Mouse (Mus musculus) thymus, adult 2 months (tissue): Measurements from ENCODE around the gene Prm2. TPM values are rescaled to one million over a fixed set of nuclear protein-coding genes. Genes with fewer than 3 reads are reported as not detected.

ENCODE experiments used
- DNase-seq: peaks from one replicate; pipeline ENCODE4 v3.0.0; 2021
- H3K27ac ChIP-seq: fragments of 200-500 bp; 2 replicates; pipeline ENCODE4 v1.5.1; 2012; ENCODE audit warnings: low read length, control low read depth; ENCODE audit not compliant: control insufficient read depth, insufficient read depth
- H3K27me3 ChIP-seq: fragments of 200-500 bp; 2 replicates; pipeline ENCODE4 v1.6.1; 2012; ENCODE audit warnings: mild to moderate bottlenecking, low read length, moderate library complexity, mixed read lengths; ENCODE audit not compliant: control insufficient read depth, insufficient read depth
- H3K36me3 ChIP-seq: fragments of 200-500 bp; 2 replicates; pipeline ENCODE4 v1.6.1; 2012; ENCODE audit warnings: mild to moderate bottlenecking, low read length, moderate library complexity; ENCODE audit not compliant: control insufficient read depth, insufficient read depth
- H3K4me1 ChIP-seq: fragments of 200-500 bp; replicated peaks from 2 replicates; pipeline ENCODE4 v1.6.1; 2012; ENCODE audit warnings: low read length; ENCODE audit not compliant: control insufficient read depth, insufficient read depth
- H3K4me3 ChIP-seq: fragments of 200-500 bp; 2 replicates; pipeline ENCODE4 v1.5.1; 2012; ENCODE audit warnings: mild to moderate bottlenecking, low read length, control low read depth, moderate library complexity; ENCODE audit not compliant: control insufficient read depth, insufficient read depth
- CTCF ChIP-seq: fragments of 200-500 bp; IDR thresholded peaks from 2 replicates; pipeline ENCODE4 v1.5.1; 2012; ENCODE audit warnings: mild to moderate bottlenecking, control low read depth, low read length, moderate library complexity, borderline replicate concordance; ENCODE audit not compliant: control insufficient read depth, poor library complexity, insufficient read depth; ENCODE audit errors: extremely low read depth
- POLR2A ChIP-seq: fragments of 200-500 bp; IDR thresholded peaks from 2 replicates; pipeline ENCODE4 v1.6.1; 2012; ENCODE audit warnings: mild to moderate bottlenecking, low read length, control low read depth, moderate library complexity; ENCODE audit not compliant: control insufficient read depth, poor library complexity, insufficient read depth; ENCODE audit errors: extremely low read depth
- WGBS: fragments of 180-500 bp; shearing (Covaris S2); methylation state at CpG from one replicate; pipeline ENCODE4 v1.1.7; 2018; 5-methylcytosine and 5-hydroxymethylcytosine counted together
- polyA plus RNA-seq: library from polyadenylated mRNA; depleted of rRNA; stranded (reverse); fragments of >200 nt; gene quantifications from 2 replicates; pipeline ENCODE4 v1.2.3, GENCODE M21; 2012; rRNA removed

The Prm2 gene
- polyA plus RNA-seq, 1 experiment: 7.0 TPM

- no peak for DNase-seq
- no peak for TF ChIP-seq POLR2A
- TF ChIP-seq CTCF: no peak
- Histone ChIP-seq H3K27ac (no peak overlapping the region), H3K4me1 (peaks cover 27% of the 10 kb centered on the region), H3K36me3 (no peaks in the 10 kb centered on the region), H3K27me3 (no peaks in the 10 kb centered on the region), H3K4me3 (no peak overlapping the region)
- 81% methylated on average over 5 of the region's 5 CpGs for WGBS
These were observed 33.3 kb downstream of the Prm2 start for GRCm38 (mm10) chr16:10762569-10763180.

- DNase-seq: no peak
- no peak overlapping the region for H3K27ac ChIP-seq
- no peaks in the 10 kb centered on the region for H3K27me3 ChIP-seq
- 79% methylated on average over 8 of the region's 8 CpGs for WGBS
- H3K4me1 ChIP-seq: peaks cover 24% of the 10 kb centered on the region
- TF ChIP-seq POLR2A: no peak
- no peak for TF ChIP-seq CTCF
- H3K36me3 ChIP-seq: no peaks in the 10 kb centered on the region
- H3K4me3 ChIP-seq: no peak overlapping the region
These were observed 34.8 kb downstream of the Prm2 start for GRCm38 (mm10) chr16:10761182-10761581.

GRCm38 (mm10) chr16:10756168-10756567 lies 39.8 kb downstream of the Prm2 start:
- Histone ChIP-seq H3K36me3 (no peaks in the 10 kb centered on the region), H3K27ac (no peak overlapping the region), H3K27me3 (no peaks in the 10 kb centered on the region), H3K4me3 (no peak overlapping the region), H3K4me1 (peaks cover 32% of the 10 kb centered on the region)
- WGBS: 78% methylated on average over 6 of the region's 6 CpGs
- TF ChIP-seq CTCF (no peak), POLR2A (no peak)
- no peak for DNase-seq

- 99% methylated on average over 3 of the region's 3 CpGs for WGBS
- no peak for DNase-seq
- H3K4me3 ChIP-seq: no peak overlapping the region
- H3K27ac ChIP-seq: no peak overlapping the region
- TF ChIP-seq CTCF (no peak), POLR2A (no peak)
- H3K4me1 ChIP-seq: peaks cover 36% of the 10 kb centered on the region
- H3K27me3 ChIP-seq: no peaks in the 10 kb centered on the region
- no peaks in the 10 kb centered on the region for H3K36me3 ChIP-seq
These were observed 41.2 kb downstream of the Prm2 start for GRCm38 (mm10) chr16:10754521-10755296.

GRCm38 (mm10) chr16:10749824-10750223 lies 46.1 kb downstream of the Prm2 start:
- Histone ChIP-seq H3K4me1 (peaks cover 54% of the 10 kb centered on the region), H3K27ac (no peak overlapping the region), H3K27me3 (no peaks in the 10 kb centered on the region), H3K36me3 (no peaks in the 10 kb centered on the region), H3K4me3 (no peak overlapping the region)
- 61% methylated on average over 7 of the region's 7 CpGs for WGBS
- TF ChIP-seq POLR2A (no peak), CTCF (no peak)
- no peak for DNase-seq

- Histone ChIP-seq H3K36me3 (no peaks in the 10 kb centered on the region), H3K27me3 (no peaks in the 10 kb centered on the region), H3K27ac (peak overlapping the region; percentile 40; the same call in 1 of the 2 replicates), H3K4me1 (peaks cover 56% of the 10 kb centered on the region), H3K4me3 (no peak overlapping the region)
- TF ChIP-seq CTCF: no peak
- no peak for TF ChIP-seq POLR2A
- WGBS: 60% methylated on average over 7 of the region's 7 CpGs
- peak; percentile 36 for DNase-seq
These were observed 46.7 kb downstream of the Prm2 start for GRCm38 (mm10) chr16:10749226-10749625.

Other genes starting within 250 kb of the Prm2 start
- 279 and 377 TPM in 2 replicates for gene Socs1, start 10.6 kb downstream of the Prm2 start, polyA plus RNA-seq
- 2.7 and 14.2 TPM in 2 replicates for gene Tnp2, start 7.5 kb downstream of the Prm2 start, polyA plus RNA-seq
- not detected in 2 replicates for gene Prm3, start 5.2 kb downstream of the Prm2 start, polyA plus RNA-seq
- gene Prm1, start 9.7 kb upstream of the Prm2 start, polyA plus RNA-seq: 0.96 and 6.1 TPM in 2 replicates
- gene Gm11172, start 16.8 kb upstream of the Prm2 start, polyA plus RNA-seq: not detected in 2 replicates
- 23.0 and 59.4 TPM in 2 replicates for gene Rmi2, start 38.9 kb upstream of the Prm2 start, polyA plus RNA-seq